Mouse (Mus musculus): ENCODE measurements at regions not wholly inside any gene's neighbourhood (a gene's known extent, or its start where the extent isn't known, plus 50 kb on each side); places are given as distances from the start of the nearest gene placed in this dataset.
A peak's percentile ranks its signal among the peaks of the same experiment; 100 is the strongest.

GRCm38 (mm10) chr7:113110867-113111508, 96.3 kb upstream of the Arntl start:
- no peak for DNase-seq (ENCODE audit: extremely low read depth, low read depth)

GRCm38 (mm10) chr7:113113266-113113893, 93.9 kb upstream of the Arntl start:
- DNase-seq (ENCODE audit: extremely low read depth, low read depth), result no peak

GRCm38 (mm10) chr7:113117599-113117998, 89.7 kb upstream of the Arntl start:
- DNase-seq (ENCODE audit: extremely low read depth, low read depth), result no peak

- no peak for DNase-seq (ENCODE audit: extremely low read depth, low read depth)
Measured at GRCm38 (mm10) chr7:113121911-113122319, 85.3 kb upstream of the Arntl start.

GRCm38 (mm10) chr7:113126010-113126409, 81.3 kb upstream of the Arntl start:
- DNase-seq (ENCODE audit: extremely low read depth, low read depth), result no peak

GRCm38 (mm10) chr7:113130552-113130951, 76.7 kb upstream of the Arntl start:
- DNase-seq (ENCODE audit: extremely low read depth, low read depth), result no peak

GRCm38 (mm10) chr7:113131945-113132538, 75.2 kb upstream of the Arntl start:
- peak; percentile 19 for DNase-seq (ENCODE audit: extremely low read depth, low read depth)

- DNase-seq (ENCODE audit: extremely low read depth, low read depth), result no peak
Measured at GRCm38 (mm10) chr7:113133891-113134290, 73.4 kb upstream of the Arntl start.

- DNase-seq (ENCODE audit: extremely low read depth, low read depth), result peak; percentile 9
Measured at GRCm38 (mm10) chr7:113140011-113140438, 67.2 kb upstream of the Arntl start.

GRCm38 (mm10) chr7:113141846-113142683, 65.2 kb upstream of the Arntl start:
- DNase-seq (ENCODE audit: extremely low read depth, low read depth), result no peak

- DNase-seq (ENCODE audit: extremely low read depth, low read depth), result peak; percentile 32
Measured at GRCm38 (mm10) chr7:113143552-113143951, 63.7 kb upstream of the Arntl start.

GRCm38 (mm10) chr7:113145046-113145445, 62.2 kb upstream of the Arntl start:
- DNase-seq (ENCODE audit: extremely low read depth, low read depth), result no peak

- no peak for DNase-seq (ENCODE audit: extremely low read depth, low read depth)
Measured at GRCm38 (mm10) chr7:113146108-113146507, 61.2 kb upstream of the Arntl start.

GRCm38 (mm10) chr7:113146526-113146925, 60.7 kb upstream of the Arntl start:
- DNase-seq (ENCODE audit: extremely low read depth, low read depth), result no peak

GRCm38 (mm10) chr7:113147391-113148332, 59.6 kb upstream of the Arntl start:
- DNase-seq (ENCODE audit: extremely low read depth, low read depth), result no peak

- no peak for DNase-seq (ENCODE audit: extremely low read depth, low read depth)
Measured at GRCm38 (mm10) chr7:113148700-113149099, 58.6 kb upstream of the Arntl start.

GRCm38 (mm10) chr7:113149966-113150470, 57.2 kb upstream of the Arntl start:
- DNase-seq (ENCODE audit: extremely low read depth, low read depth), result no peak

GRCm38 (mm10) chr7:113150789-113151188, 56.5 kb upstream of the Arntl start:
- no peak for DNase-seq (ENCODE audit: extremely low read depth, low read depth)

- DNase-seq (ENCODE audit: extremely low read depth, low read depth), result no peak
Measured at GRCm38 (mm10) chr7:113151499-113151898, 55.8 kb upstream of the Arntl start.

GRCm38 (mm10) chr7:113153386-113153785, 53.9 kb upstream of the Arntl start:
- no peak for DNase-seq (ENCODE audit: extremely low read depth, low read depth)
